Mouse (Mus musculus): ENCODE measurements around the gene Wnt4. TPM values are rescaled to one million over a fixed set of nuclear protein-coding genes. Genes with fewer than 3 reads are reported as not detected.

The Wnt4 gene
- polyA plus RNA-seq, 1 experiment from 2014 or later, result 0.78 TPM

GRCm38 (mm10) chr4:137316027-137316770 lies 38.9 kb downstream of the Wnt4 start:
- Histone ChIP-seq H3K9me3 (no peaks in the 10 kb centered on the region), H3K36me3 (peaks cover 27% of the 10 kb centered on the region), H3K4me2 (replicated peaks) (no peak overlapping the region), H3K9ac (replicated peaks) (no peak overlapping the region), H3K27ac (replicated peaks) (no peak overlapping the region), H3K27me3 (no peaks in the 10 kb centered on the region), H3K4me1 (no peaks in the 10 kb centered on the region), H3K4me3 (no peak overlapping the region)
- WGBS, result 89% methylated on average over 4 of the region's 4 CpGs
- ATAC-seq (replicated peaks), result no peak

- no peaks in the 10 kb centered on the region for H3K27me3 ChIP-seq
- WGBS, result 89% methylated on average over 6 of the region's 6 CpGs
- no peak for ATAC-seq (replicated peaks)
- no peaks in the 10 kb centered on the region for H3K4me1 ChIP-seq
- no peak overlapping the region for H3K9ac ChIP-seq (replicated peaks)
- no peak overlapping the region for H3K4me2 ChIP-seq (replicated peaks)
- H3K4me3 ChIP-seq, result no peak overlapping the region
- peaks cover 66% of the 10 kb centered on the region for H3K36me3 ChIP-seq
- H3K9me3 ChIP-seq, result no peaks in the 10 kb centered on the region
- H3K27ac ChIP-seq (replicated peaks), result no peak overlapping the region
Observed at GRCm38 (mm10) chr4:137324926-137325325, 47.6 kb downstream of the Wnt4 start.

- Histone ChIP-seq H3K9ac (replicated peaks) (no peak overlapping the region), H3K4me1 (no peaks in the 10 kb centered on the region), H3K4me2 (replicated peaks) (no peak overlapping the region), H3K4me3 (no peak overlapping the region), H3K27ac (replicated peaks) (no peak overlapping the region), H3K36me3 (peaks cover 60% of the 10 kb centered on the region), H3K27me3 (no peaks in the 10 kb centered on the region), H3K9me3 (no peaks in the 10 kb centered on the region)
- 86% methylated on average over 3 of the region's 3 CpGs for WGBS
- no peak for ATAC-seq (replicated peaks)
Observed at GRCm38 (mm10) chr4:137326494-137326893, 49.2 kb downstream of the Wnt4 start.

GRCm38 (mm10) chr4:137332051-137332450 lies 54.8 kb downstream of the Wnt4 start:
- H3K4me3 ChIP-seq, result no peak overlapping the region
- peaks cover 54% of the 10 kb centered on the region for H3K36me3 ChIP-seq
- no peak overlapping the region for H3K4me2 ChIP-seq (replicated peaks)
- ATAC-seq (replicated peaks), result no peak
- no peaks in the 10 kb centered on the region for H3K27me3 ChIP-seq
- H3K27ac ChIP-seq (replicated peaks), result no peak overlapping the region
- H3K4me1 ChIP-seq, result no peaks in the 10 kb centered on the region
- H3K9ac ChIP-seq (replicated peaks), result no peak overlapping the region
- no peaks in the 10 kb centered on the region for H3K9me3 ChIP-seq

GRCm38 (mm10) chr4:137336468-137336867 lies 59.2 kb downstream of the Wnt4 start:
- ATAC-seq (replicated peaks), result no peak
- no peak overlapping the region for H3K4me3 ChIP-seq
- WGBS, result 97% methylated on average over 5 of the region's 5 CpGs
- H3K4me1 ChIP-seq, result no peaks in the 10 kb centered on the region
- peaks cover 23% of the 10 kb centered on the region for H3K36me3 ChIP-seq
- no peak overlapping the region for H3K27ac ChIP-seq (replicated peaks)
- no peak overlapping the region for H3K9ac ChIP-seq (replicated peaks)
- no peak overlapping the region for H3K4me2 ChIP-seq (replicated peaks)
- H3K9me3 ChIP-seq, result no peaks in the 10 kb centered on the region
- no peaks in the 10 kb centered on the region for H3K27me3 ChIP-seq

GRCm38 (mm10) chr4:137339415-137339814 lies 62.1 kb downstream of the Wnt4 start:
- no peaks in the 10 kb centered on the region for H3K9me3 ChIP-seq
- ATAC-seq (replicated peaks), result no peak
- H3K4me3 ChIP-seq, result no peak overlapping the region
- no peaks in the 10 kb centered on the region for H3K4me1 ChIP-seq
- no peak overlapping the region for H3K27ac ChIP-seq (replicated peaks)
- peaks cover 8% of the 10 kb centered on the region; the same call in 1 of the 2 replicates for H3K36me3 ChIP-seq
- WGBS, result 84% methylated on average over 1 of the region's 1 CpGs
- H3K27me3 ChIP-seq, result no peaks in the 10 kb centered on the region
- no peak overlapping the region for H3K4me2 ChIP-seq (replicated peaks)
- no peak overlapping the region for H3K9ac ChIP-seq (replicated peaks)

GRCm38 (mm10) chr4:137342816-137343215 lies 65.5 kb downstream of the Wnt4 start:
- H3K9ac ChIP-seq (replicated peaks), result no peak overlapping the region
- no peak for ATAC-seq (replicated peaks)
- 94% methylated on average over 1 of the region's 1 CpGs for WGBS
- H3K4me2 ChIP-seq (replicated peaks), result no peak overlapping the region
- H3K27me3 ChIP-seq, result no peaks in the 10 kb centered on the region
- 0 out of 2 replicates have a peak, but pooled peaks cover 3% of the 10 kb centered on the region for H3K4me1 ChIP-seq
- no peaks in the 10 kb centered on the region for H3K9me3 ChIP-seq
- H3K27ac ChIP-seq (replicated peaks), result no peak overlapping the region
- no peaks in the 10 kb centered on the region for H3K36me3 ChIP-seq
- H3K4me3 ChIP-seq, result no peak overlapping the region

- Histone ChIP-seq H3K4me1 (0 out of 2 replicates have a peak, but pooled peaks cover 3% of the 10 kb centered on the region), H3K4me2 (replicated peaks) (no peak overlapping the region), H3K27ac (replicated peaks) (no peak overlapping the region), H3K9me3 (no peaks in the 10 kb centered on the region), H3K4me3 (no peak overlapping the region), H3K9ac (replicated peaks) (no peak overlapping the region), H3K36me3 (no peaks in the 10 kb centered on the region), H3K27me3 (no peaks in the 10 kb centered on the region)
- 81% methylated on average over 2 of the region's 2 CpGs for WGBS
- no peak for ATAC-seq (replicated peaks)
Observed at GRCm38 (mm10) chr4:137345112-137345511, 67.8 kb downstream of the Wnt4 start.

GRCm38 (mm10) chr4:137345790-137346189 lies 68.5 kb downstream of the Wnt4 start:
- no peak overlapping the region for H3K4me2 ChIP-seq (replicated peaks)
- 98% methylated on average over 1 of the region's 1 CpGs for WGBS
- H3K27ac ChIP-seq (replicated peaks), result no peak overlapping the region
- H3K4me1 ChIP-seq, result peaks cover 6% of the 10 kb centered on the region; the same call in 1 of the 2 replicates
- no peak overlapping the region for H3K9ac ChIP-seq (replicated peaks)
- no peak for ATAC-seq (replicated peaks)
- no peaks in the 10 kb centered on the region for H3K9me3 ChIP-seq
- no peak overlapping the region for H3K4me3 ChIP-seq
- no peaks in the 10 kb centered on the region for H3K36me3 ChIP-seq
- H3K27me3 ChIP-seq, result no peaks in the 10 kb centered on the region

Other genes with a start within 250 kb of the Wnt4 start
- gene Zbtb40, start 228.7 kb upstream of the Wnt4 start, polyA plus RNA-seq (2015; fragmentation: Nextera tagmentation; extraction: Ambion mirVana), result 5.1 and 5.7 TPM in 2 replicates
- gene Cdc42, start 80.2 kb downstream of the Wnt4 start, polyA plus RNA-seq (2015; fragmentation: Nextera tagmentation; extraction: Ambion mirVana), result 799 and 841 TPM in 2 replicates
- not detected in 2 replicates for gene Cela3a, start 132.3 kb downstream of the Wnt4 start, polyA plus RNA-seq (2015; fragmentation: Nextera tagmentation; extraction: Ambion mirVana)
- gene Cela3b, start 153.1 kb downstream of the Wnt4 start, polyA plus RNA-seq (2015; fragmentation: Nextera tagmentation; extraction: Ambion mirVana), result not detected in 2 replicates
- gene 1700013G24Rik, start 175.8 kb downstream of the Wnt4 start, polyA plus RNA-seq (2015; fragmentation: Nextera tagmentation; extraction: Ambion mirVana), result not detected in 2 replicates
- gene Hspg2, start 191.3 kb downstream of the Wnt4 start, polyA plus RNA-seq (2015; fragmentation: Nextera tagmentation; extraction: Ambion mirVana), result 3.7 and 4.2 TPM in 2 replicates

Measured in forebrain, embryonic 15.5 days (tissue).